Mouse (Mus musculus): ENCODE data around the gene Sec31a. TPM values are rescaled to one million over a fixed set of nuclear protein-coding genes. Genes with fewer than 3 reads are reported as not detected.
A peak's percentile ranks its signal among the peaks of the same experiment; 100 is the strongest.

Sec31a gene
- polyA plus RNA-seq, 1 experiment from 2014 or later: 139 TPM

DNA sequence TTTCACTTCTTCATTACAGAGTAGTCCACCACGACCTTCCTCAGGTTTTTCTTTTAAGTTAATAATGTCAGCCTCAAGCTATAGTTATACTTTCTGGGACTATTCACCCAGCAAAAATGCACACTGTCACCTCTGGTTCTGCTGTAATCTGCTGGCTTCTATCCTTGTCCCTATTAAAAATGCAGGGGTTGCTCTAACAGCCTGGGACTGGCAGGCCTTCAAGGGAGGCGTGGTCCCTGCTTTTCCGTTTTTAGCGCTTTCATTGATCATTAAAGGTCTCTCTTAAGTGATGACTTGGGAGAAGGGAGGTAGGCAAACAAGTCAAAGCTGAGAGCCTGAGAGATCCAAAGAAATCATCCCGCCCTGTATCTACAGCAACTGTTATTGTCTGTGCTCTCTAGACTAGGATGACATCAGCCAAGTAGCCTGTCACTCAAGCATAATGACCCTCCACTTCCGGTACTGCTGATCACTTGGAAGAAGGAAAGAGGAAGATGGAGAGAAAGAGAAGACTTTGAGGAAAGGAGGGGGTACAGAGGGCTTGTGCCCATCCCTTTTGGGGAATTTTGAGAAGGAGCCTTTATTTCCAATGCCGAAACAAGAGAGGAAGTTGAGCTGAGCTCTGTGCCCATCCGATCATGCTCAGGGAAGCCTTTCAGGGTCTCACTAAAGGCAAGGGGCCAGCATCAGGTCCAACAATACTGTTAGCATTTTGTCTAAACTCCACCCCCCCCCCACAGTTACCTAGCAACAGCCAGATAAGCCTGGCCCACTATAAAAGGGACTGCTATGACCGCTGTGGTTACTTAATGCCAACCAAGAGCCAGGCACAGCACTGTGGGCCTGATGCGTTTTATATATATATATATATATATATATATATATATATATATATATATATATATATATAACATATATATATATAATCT is 66.5 kb downstream of the Sec31a start:
- no peak overlapping the region for H3K4me3 ChIP-seq (ENCODE audit: control insufficient read depth in 1 of 2, insufficient read depth in 1 of 2, low read depth in 1 of 2, low read length in 2 of 2)
- H3K4me1 ChIP-seq (ENCODE audit: control insufficient read depth in 2 of 2, insufficient read depth in 2 of 2, low read length in 2 of 2): peaks cover 29 to 35% of the 10 kb centered on the region in 2 experiments
- H3K27me3 ChIP-seq (ENCODE audit: control insufficient read depth, insufficient read depth, low read length): no peaks in the 10 kb centered on the region
- no peak overlapping the region; the same call in 1 of the 2 replicates for H3K9ac ChIP-seq (ENCODE audit: low read length)
- 55% methylated on average over 10 of the region's 10 CpGs for WGBS
- H3K36me3 ChIP-seq (ENCODE audit: control insufficient read depth, insufficient read depth, low read length): no peaks in the 10 kb centered on the region
- peak overlapping the region; percentile 42 to 54; a peak in 3 of 4 replicates for H3K27ac ChIP-seq (replicated peaks in 1 of 2; ENCODE audit: control insufficient read depth in 1 of 2, insufficient read depth in 1 of 2, low read depth in 2 of 2, low read length in 2 of 2)
- no peaks in the 10 kb centered on the region for H3K9me3 ChIP-seq (ENCODE audit: control insufficient read depth, low read length)
- no peak for ATAC-seq (ENCODE audit: insufficient number of reproducible peaks, insufficient read depth, low FRiP score, low read depth)
- H3K4me2 ChIP-seq (ENCODE audit: low read length): no peak overlapping the region

DNA sequence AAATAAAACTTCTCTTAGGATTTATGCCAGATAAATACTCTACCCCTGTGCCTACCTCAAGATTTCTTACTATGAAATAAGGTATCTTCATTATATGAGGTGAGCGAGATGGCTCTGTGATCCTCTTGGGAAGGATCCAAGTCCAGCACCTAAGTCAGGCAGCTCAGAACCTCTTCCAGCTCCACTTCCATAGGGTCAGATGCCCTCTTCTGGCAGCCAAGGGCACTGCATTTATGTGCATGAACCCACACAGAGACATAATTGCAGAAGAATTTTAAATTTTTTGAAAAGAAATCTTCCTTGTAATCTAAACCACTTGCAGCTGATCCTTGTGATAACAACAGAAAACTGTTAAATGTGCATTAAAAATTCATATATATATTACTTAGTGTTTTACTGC is 70.9 kb downstream of the Sec31a start:
- no peak overlapping the region for H3K4me3 ChIP-seq (ENCODE audit: control insufficient read depth in 1 of 2, insufficient read depth in 1 of 2, low read depth in 1 of 2, low read length in 2 of 2)
- no peaks in the 10 kb centered on the region for H3K9me3 ChIP-seq (ENCODE audit: control insufficient read depth, low read length)
- no peak overlapping the region for H3K4me2 ChIP-seq (ENCODE audit: low read length)
- no peaks in the 10 kb centered on the region for H3K36me3 ChIP-seq (ENCODE audit: control insufficient read depth, insufficient read depth, low read length)
- no peak overlapping the region for H3K9ac ChIP-seq (ENCODE audit: low read length)
- H3K27ac ChIP-seq (replicated peaks in 1 of 2; ENCODE audit: control insufficient read depth in 1 of 2, insufficient read depth in 1 of 2, low read depth in 2 of 2, low read length in 2 of 2): no peak overlapping the region
- ATAC-seq (ENCODE audit: insufficient number of reproducible peaks, insufficient read depth, low FRiP score, low read depth): no peak
- H3K4me1 ChIP-seq (ENCODE audit: control insufficient read depth in 2 of 2, insufficient read depth in 2 of 2, low read length in 2 of 2): peaks cover 15% of the 10 kb centered on the region in 2 experiments
- no peaks in the 10 kb centered on the region for H3K27me3 ChIP-seq (ENCODE audit: control insufficient read depth, insufficient read depth, low read length)
- WGBS: 91% methylated on average over 1 of the region's 1 CpGs

DNA sequence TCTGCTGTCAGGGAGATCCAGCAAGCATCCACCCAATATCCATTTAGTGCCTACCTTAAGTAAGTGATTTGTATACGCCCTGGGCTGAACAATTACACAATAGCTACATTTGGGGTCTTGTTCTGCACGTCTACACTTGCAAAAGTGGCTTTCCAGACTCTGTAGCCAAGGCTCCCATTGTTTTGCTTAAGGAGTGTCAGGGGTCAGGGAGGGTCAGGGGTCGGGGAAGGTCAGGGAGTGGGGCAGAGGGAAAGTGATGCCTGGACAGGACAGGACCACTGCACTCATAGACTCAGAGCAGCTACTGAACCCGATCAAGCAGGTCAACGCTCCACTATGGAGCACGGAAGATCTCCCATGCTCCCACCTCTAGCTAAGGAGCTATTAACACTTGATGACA is 72.9 kb downstream of the Sec31a start:
- Histone ChIP-seq H3K4me1 (ENCODE audit: control insufficient read depth in 2 of 2, insufficient read depth in 2 of 2, low read length in 2 of 2) (peaks cover 4 to 10% of the 10 kb centered on the region in 2 experiments; a peak in 3 of 4 replicates), H3K9ac (ENCODE audit: low read length) (no peak overlapping the region), H3K4me3 (ENCODE audit: control insufficient read depth in 1 of 2, insufficient read depth in 1 of 2, low read depth in 1 of 2, low read length in 2 of 2) (no peak overlapping the region), H3K4me2 (ENCODE audit: low read length) (no peak overlapping the region), H3K9me3 (ENCODE audit: control insufficient read depth, low read length) (no peaks in the 10 kb centered on the region), H3K27ac (replicated peaks in 1 of 2; ENCODE audit: control insufficient read depth in 1 of 2, insufficient read depth in 1 of 2, low read depth in 2 of 2, low read length in 2 of 2) (no peak overlapping the region), H3K27me3 (ENCODE audit: control insufficient read depth, insufficient read depth, low read length) (no peaks in the 10 kb centered on the region), H3K36me3 (ENCODE audit: control insufficient read depth, insufficient read depth, low read length) (no peaks in the 10 kb centered on the region)
- ATAC-seq (ENCODE audit: insufficient number of reproducible peaks, insufficient read depth, low FRiP score, low read depth): no peak
- 66% methylated on average over 6 of the region's 6 CpGs for WGBS

DNA sequence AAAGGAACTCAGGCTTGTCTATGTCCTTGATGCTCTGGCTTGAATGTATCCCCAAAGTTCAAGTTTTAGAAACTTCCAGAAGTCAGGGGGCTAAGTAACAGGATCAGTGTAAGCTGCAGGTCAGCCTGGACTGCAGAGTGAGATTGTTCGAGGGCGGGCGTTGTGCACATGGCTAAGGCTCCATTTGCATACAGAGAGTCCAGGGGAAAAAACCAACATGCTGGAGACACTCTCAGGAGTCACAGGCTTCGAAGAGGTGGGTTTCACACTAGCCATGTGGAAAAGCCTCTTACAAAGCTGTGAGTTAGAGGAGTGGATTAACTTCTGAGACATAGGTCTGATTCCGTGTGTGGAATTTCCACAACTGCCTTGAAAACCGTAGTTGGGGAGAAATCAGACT is 73.6 kb downstream of the Sec31a start:
- no peak overlapping the region for H3K4me3 ChIP-seq (ENCODE audit: control insufficient read depth in 1 of 2, insufficient read depth in 1 of 2, low read depth in 1 of 2, low read length in 2 of 2)
- H3K27me3 ChIP-seq (ENCODE audit: control insufficient read depth, insufficient read depth, low read length): no peaks in the 10 kb centered on the region
- no peak overlapping the region for H3K4me2 ChIP-seq (ENCODE audit: low read length)
- H3K9me3 ChIP-seq (ENCODE audit: control insufficient read depth, low read length): no peaks in the 10 kb centered on the region
- H3K36me3 ChIP-seq (ENCODE audit: control insufficient read depth, insufficient read depth, low read length): no peaks in the 10 kb centered on the region
- H3K27ac ChIP-seq (replicated peaks in 1 of 2; ENCODE audit: control insufficient read depth in 1 of 2, insufficient read depth in 1 of 2, low read depth in 2 of 2, low read length in 2 of 2): no peak overlapping the region
- no peak for ATAC-seq (ENCODE audit: insufficient number of reproducible peaks, insufficient read depth, low FRiP score, low read depth)
- H3K9ac ChIP-seq (ENCODE audit: low read length): no peak overlapping the region
- peaks cover 4 to 10% of the 10 kb centered on the region in 2 experiments; a peak in 3 of 4 replicates for H3K4me1 ChIP-seq (ENCODE audit: control insufficient read depth in 2 of 2, insufficient read depth in 2 of 2, low read length in 2 of 2)
- WGBS: 75% methylated on average over 6 of the region's 6 CpGs

DNA sequence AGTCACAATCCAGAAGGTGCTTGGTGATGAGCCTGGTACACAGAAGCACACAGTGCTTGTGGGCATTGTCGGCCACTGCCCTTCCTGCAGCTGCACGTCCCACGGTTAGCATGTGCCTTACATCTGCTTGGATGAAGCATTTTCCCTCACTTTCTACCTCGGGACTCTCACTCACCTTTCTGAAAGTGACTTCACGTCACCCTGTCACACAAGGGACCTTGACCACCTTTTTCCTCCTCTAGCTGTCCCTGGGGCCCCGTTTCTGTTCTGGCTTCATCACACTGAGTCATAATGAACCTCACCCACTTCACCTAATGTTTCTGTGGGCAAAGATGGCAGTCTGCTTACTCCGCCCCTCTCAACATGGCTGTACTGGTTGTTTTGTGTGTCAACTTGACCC is 75.0 kb downstream of the Sec31a start:
- no peaks in the 10 kb centered on the region for H3K27me3 ChIP-seq (ENCODE audit: control insufficient read depth, insufficient read depth, low read length)
- WGBS: 84% methylated on average over 7 of the region's 7 CpGs
- ATAC-seq (ENCODE audit: insufficient number of reproducible peaks, insufficient read depth, low FRiP score, low read depth): no peak

DNA sequence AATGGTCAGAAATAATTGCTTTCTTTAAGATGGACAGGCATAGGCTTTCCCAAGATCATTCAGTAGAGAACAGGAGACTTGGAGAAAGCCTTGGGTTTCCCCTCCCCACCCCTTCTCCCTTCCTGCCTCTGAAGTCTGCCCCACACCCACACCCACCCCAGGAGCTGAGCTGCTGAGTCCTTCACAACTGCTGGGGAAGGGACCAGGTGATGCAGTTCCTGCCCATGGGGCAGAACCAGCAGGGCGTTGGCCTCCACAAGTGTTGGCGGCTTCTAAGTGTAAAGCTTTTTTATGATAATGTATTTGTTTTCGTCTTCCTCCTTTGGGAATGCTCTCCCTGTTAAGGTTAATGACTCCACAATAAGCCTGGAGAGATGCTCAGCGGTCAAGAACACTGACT is 78.2 kb downstream of the Sec31a start:
- no peaks in the 10 kb centered on the region for H3K9me3 ChIP-seq (ENCODE audit: control insufficient read depth, low read length)
- H3K27me3 ChIP-seq (ENCODE audit: control insufficient read depth, insufficient read depth, low read length): no peaks in the 10 kb centered on the region
- H3K36me3 ChIP-seq (ENCODE audit: control insufficient read depth, insufficient read depth, low read length): no peaks in the 10 kb centered on the region
- H3K4me1 ChIP-seq (ENCODE audit: control insufficient read depth in 2 of 2, insufficient read depth in 2 of 2, low read length in 2 of 2): peaks cover 9 to 14% of the 10 kb centered on the region in 2 experiments
- no peak overlapping the region for H3K4me3 ChIP-seq (ENCODE audit: control insufficient read depth in 1 of 2, insufficient read depth in 1 of 2, low read depth in 1 of 2, low read length in 2 of 2)
- H3K9ac ChIP-seq (ENCODE audit: low read length): no peak overlapping the region
- no peak overlapping the region for H3K4me2 ChIP-seq (ENCODE audit: low read length)
- no peak overlapping the region for H3K27ac ChIP-seq (replicated peaks in 1 of 2; ENCODE audit: control insufficient read depth in 1 of 2, insufficient read depth in 1 of 2, low read depth in 2 of 2, low read length in 2 of 2)
- ATAC-seq (ENCODE audit: insufficient number of reproducible peaks, insufficient read depth, low FRiP score, low read depth): no peak
- 83% methylated on average over 4 of the region's 4 CpGs for WGBS

More for the DNA sequence above, 75.0 kb downstream of the Sec31a start:
- Histone ChIP-seq H3K9me3 (ENCODE audit: control insufficient read depth, low read length) (no peaks in the 10 kb centered on the region), H3K4me2 (ENCODE audit: low read length) (no peak overlapping the region), H3K27ac (replicated peaks in 1 of 2; ENCODE audit: control insufficient read depth in 1 of 2, insufficient read depth in 1 of 2, low read depth in 2 of 2, low read length in 2 of 2) (no peak overlapping the region), H3K36me3 (ENCODE audit: control insufficient read depth, insufficient read depth, low read length) (no peaks in the 10 kb centered on the region), H3K9ac (ENCODE audit: low read length) (no peak overlapping the region), H3K4me3 (ENCODE audit: control insufficient read depth in 1 of 2, insufficient read depth in 1 of 2, low read depth in 1 of 2, low read length in 2 of 2) (no peak overlapping the region), H3K4me1 (ENCODE audit: control insufficient read depth in 2 of 2, insufficient read depth in 2 of 2, low read length in 2 of 2) (peaks cover 4 to 7% of the 10 kb centered on the region in 2 experiments; a peak in 3 of 4 replicates)

DNA sequence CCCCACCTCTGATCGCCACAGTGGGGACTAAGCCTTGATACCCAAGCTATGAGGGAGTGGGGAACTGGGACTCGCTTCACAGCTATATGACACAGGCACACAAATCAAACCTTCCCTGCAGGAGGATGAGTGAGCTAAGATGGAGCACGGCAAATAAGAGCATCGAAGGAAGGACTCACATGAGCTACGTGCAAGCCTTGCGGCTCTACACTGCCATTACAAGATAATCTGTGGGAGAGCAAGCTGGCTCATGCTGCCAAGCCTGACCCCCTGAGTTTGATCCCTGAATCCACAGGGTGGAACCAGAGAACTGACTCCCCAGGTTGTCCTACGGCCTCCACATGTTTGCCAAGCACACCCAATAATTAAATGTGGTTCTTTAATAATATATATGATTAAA is 79.2 kb downstream of the Sec31a start:
- H3K4me2 ChIP-seq (ENCODE audit: low read length): no peak overlapping the region
- peaks cover 10 to 16% of the 10 kb centered on the region in 2 experiments for H3K4me1 ChIP-seq (ENCODE audit: control insufficient read depth in 2 of 2, insufficient read depth in 2 of 2, low read length in 2 of 2)
- H3K36me3 ChIP-seq (ENCODE audit: control insufficient read depth, insufficient read depth, low read length): no peaks in the 10 kb centered on the region
- no peaks in the 10 kb centered on the region for H3K9me3 ChIP-seq (ENCODE audit: control insufficient read depth, low read length)
- WGBS: 87% methylated on average over 7 of the region's 7 CpGs
- H3K4me3 ChIP-seq (ENCODE audit: control insufficient read depth in 1 of 2, insufficient read depth in 1 of 2, low read depth in 1 of 2, low read length in 2 of 2): no peak overlapping the region
- H3K27me3 ChIP-seq (ENCODE audit: control insufficient read depth, insufficient read depth, low read length): no peaks in the 10 kb centered on the region
- H3K27ac ChIP-seq (replicated peaks in 1 of 2; ENCODE audit: control insufficient read depth in 1 of 2, insufficient read depth in 1 of 2, low read depth in 2 of 2, low read length in 2 of 2): no peak overlapping the region
- no peak for ATAC-seq (ENCODE audit: insufficient number of reproducible peaks, insufficient read depth, low FRiP score, low read depth)
- no peak overlapping the region for H3K9ac ChIP-seq (ENCODE audit: low read length)

Data from heart, embryonic 14.5 days (tissue).